Mouse (Mus musculus) olfactory bulb, adult 2 months (tissue): ENCODE measurements around the gene Ache. TPM values are rescaled to one million over a fixed set of nuclear protein-coding genes. Genes with fewer than 3 reads are reported as not detected.

Experiments used
- H3K27ac ChIP-seq: fragments of 200-500 bp; 2 replicates; pipeline ENCODE4 v1.5.1; 2012; ENCODE audit warnings: low read depth, low read length; ENCODE audit not compliant: insufficient read depth
- H3K4me1 ChIP-seq: fragments of 200-500 bp; 2 replicates; pipeline ENCODE4 v1.6.1; 2012; ENCODE audit warnings: low read length; ENCODE audit not compliant: control insufficient read depth, insufficient read depth
- H3K4me3 ChIP-seq: fragments of 200-500 bp; 2 replicates; pipeline ENCODE4 v1.5.1; 2012; ENCODE audit warnings: mild to moderate bottlenecking, low read depth, low read length, moderate library complexity; ENCODE audit not compliant: insufficient read depth
- CTCF ChIP-seq: fragments of 200-500 bp; IDR thresholded peaks from 2 replicates; pipeline ENCODE4 v1.5.1; 2012; ENCODE audit warnings: low read depth, mild to moderate bottlenecking, low read length, moderate library complexity; ENCODE audit not compliant: insufficient read depth
- POLR2A ChIP-seq: fragments of 200-500 bp; IDR thresholded peaks from 2 replicates; pipeline ENCODE4 v1.6.1; 2012; ENCODE audit warnings: mild to moderate bottlenecking, low read depth, low read length, moderate library complexity; ENCODE audit not compliant: insufficient read depth
- whole genome bisulfite sequencing: fragments of 180-500 bp; shearing (Covaris S2); methylation state at CpG from one replicate; pipeline ENCODE4 v1.1.7; 2018; 5-methylcytosine and 5-hydroxymethylcytosine counted together
- polyA plus RNA-seq: library from polyadenylated mRNA; stranded (reverse); fragments of >200 nt; gene quantifications from 2 replicates; pipeline ENCODE4 v1.2.4, GENCODE M21; 2012; ENCODE audit warnings: low replicate concordance; ENCODE audit not compliant: missing spikeins, insufficient read depth, insufficient read length

Gene Ache
- polyA plus RNA-seq, 1 experiment: not detected

DNA sequence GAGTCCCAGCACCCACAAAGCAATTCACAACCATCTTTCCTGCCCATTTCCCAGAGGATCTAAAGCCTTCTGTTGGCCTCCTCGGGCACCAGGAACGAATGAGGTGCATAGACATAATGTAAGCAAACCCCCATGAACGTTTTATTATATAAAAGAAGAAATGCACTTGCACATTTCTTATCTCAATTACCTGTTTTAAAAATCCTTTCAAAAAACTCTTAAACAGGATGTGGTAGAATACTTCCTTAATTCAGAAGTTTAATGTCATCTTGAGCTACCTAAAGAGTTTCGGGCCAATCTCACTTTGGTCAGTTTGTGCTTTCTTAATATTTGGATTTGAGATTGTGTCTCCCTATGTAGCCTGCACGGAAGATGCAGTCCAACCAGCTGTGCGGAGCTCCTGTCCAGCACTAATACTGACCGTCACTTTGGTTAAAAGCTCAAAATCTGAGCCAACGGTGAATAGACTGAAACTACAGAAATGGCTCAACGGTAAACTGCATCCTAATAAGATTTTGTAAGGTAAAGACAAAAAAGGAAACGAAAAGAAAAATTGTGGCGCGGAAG lies 19.2 kb downstream of the Ache start:
- Histone ChIP-seq H3K4me1 (no peaks in the 10 kb centered on the region), H3K27ac (peak overlapping the region; percentile 55), H3K4me3 (peak overlapping the region; percentile 91)
- WGBS: 10% methylated on average over 12 of the region's 12 CpGs
- TF ChIP-seq CTCF (no peak), POLR2A (no peak)

GRCm38 (mm10) chr5:137307071-137307912 lies 20.0 kb downstream of the Ache start, which contains the start of gene Srrt:
Srrt (minus strand) TSS chr5:137307674.
- TF ChIP-seq POLR2A: peak; percentile 43
- TF ChIP-seq CTCF: no peak
- Histone ChIP-seq H3K27ac (peak within 1 kb of the TSS; percentile 97), H3K4me3 (peak within 1 kb of the TSS; percentile 91), H3K4me1 (no peaks in the 10 kb centered on the region)
- WGBS: under 1% methylated on average over 72 of the region's 72 CpGs

DNA sequence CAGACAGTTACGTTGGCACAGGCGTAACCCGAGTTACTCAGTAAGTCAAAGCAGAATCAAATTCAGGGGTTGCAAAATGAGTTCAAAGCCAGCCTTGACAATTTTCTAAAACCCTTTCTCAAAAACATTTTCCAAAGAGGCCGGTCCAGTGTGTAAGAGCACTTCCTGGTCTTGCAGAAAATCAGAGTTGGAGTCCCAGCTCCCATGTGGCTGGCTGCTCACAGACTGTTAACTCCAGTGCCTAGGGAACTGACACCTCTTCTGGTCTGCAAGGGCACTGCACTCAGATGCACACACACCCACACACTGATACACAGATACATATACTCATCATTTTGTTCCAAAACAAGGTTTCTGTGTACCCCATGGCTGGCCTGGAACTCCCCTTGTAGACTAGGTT lies 21.0 kb downstream of the Ache start:
- Histone ChIP-seq H3K4me1 (no peaks in the 10 kb centered on the region), H3K4me3 (no peak overlapping the region), H3K27ac (0 out of 2 replicates have a peak overlapping the region, but pooled peaks have one; percentile 97)
- TF ChIP-seq POLR2A (no peak), CTCF (no peak)
- WGBS: 92% methylated on average over 4 of the region's 4 CpGs

DNA sequence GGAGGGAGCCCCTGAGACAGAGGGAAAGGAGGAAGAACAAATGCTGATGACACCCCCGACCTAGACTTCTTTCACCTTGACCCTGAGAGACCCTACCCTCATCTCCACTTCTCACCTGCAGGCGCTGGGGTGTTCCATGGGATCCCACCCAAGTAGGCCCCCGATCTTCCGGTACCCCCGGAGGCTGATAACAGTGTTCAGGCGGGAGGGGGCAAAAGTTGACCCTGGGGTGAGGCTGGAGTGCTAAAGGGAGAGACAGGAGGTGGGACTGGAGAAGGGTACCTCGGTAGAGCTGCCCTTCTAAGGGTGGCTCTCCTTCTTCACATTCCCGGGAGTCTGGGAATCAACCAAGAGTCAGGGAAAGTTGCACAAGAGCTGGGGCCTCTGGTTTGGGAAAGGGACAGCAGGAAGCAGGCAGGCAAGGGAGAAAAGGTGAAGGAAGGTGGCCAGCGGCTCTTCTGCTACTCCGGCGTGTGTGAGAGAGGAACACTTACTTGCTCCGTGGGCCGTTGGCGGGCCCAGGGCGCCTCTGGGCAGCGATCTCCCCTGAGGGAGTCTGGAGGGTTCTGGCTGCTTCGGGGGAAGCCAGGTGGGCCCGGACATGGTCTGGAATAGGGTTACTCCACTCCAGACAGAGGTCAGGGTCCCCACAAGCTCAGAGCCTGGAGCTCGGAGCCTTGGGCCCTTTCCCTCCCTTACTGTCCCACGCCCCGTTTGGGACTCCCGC lies 26.3 kb downstream of the Ache start:
- 10% methylated on average over 22 of the region's 22 CpGs for WGBS
- TF ChIP-seq CTCF (no peak), POLR2A (no peak)
- Histone ChIP-seq H3K4me3 (peak overlapping the region; percentile 44), H3K4me1 (peaks cover 16% of the 10 kb centered on the region), H3K27ac (peak overlapping the region; percentile 40; the same call in 1 of the 2 replicates)

DNA sequence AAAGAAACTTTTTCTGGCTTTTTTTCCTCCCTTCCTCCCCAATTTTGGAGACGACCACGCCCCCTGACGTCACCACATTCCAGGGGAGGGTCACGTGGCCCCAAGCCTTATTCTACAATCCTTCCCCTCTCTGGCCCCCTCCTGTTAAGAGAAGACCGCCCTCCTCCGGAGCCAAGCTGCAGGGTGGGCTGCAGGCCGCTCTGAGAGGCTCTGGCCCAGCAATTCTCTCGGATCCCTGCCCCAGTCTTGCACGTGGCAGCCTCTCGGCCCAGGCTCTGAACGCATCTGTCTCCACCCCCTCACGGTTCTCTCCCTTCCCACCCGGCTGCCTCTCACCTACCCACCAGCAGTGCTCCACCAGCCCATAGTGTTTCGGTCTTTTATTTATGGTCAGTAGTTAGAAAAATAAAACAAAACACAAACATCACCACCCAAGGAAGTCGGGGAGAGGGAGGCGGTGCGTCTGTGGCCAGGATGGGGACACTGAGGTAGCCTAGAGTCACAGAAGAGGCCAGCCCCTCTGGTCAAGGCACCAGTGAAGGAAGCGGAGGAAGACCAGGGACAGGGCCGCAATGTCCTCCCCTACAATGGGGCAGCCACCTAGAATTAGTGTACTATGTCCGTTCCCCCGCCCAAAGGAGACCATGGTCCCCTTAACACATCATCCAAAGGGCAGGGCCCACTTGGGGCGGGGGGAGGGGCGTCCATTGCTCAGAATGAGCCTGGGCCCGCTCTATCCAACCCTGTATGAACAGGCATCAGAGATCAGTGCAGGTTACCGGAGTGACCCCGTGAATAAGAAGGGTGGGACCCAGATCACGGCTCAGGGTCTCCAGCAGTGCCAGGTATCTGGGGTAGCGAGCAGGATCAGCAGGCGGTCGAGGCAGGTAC lies 27.1 kb downstream of the Ache start, which contains the start of gene Trip6:
TSS of gene Trip6 (minus strand) at position 212 of the 891 bp plus-strand sequence.
- no peak for TF ChIP-seq POLR2A
- no peak for TF ChIP-seq CTCF
- WGBS: 30% methylated on average over 30 of the region's 30 CpGs
- Histone ChIP-seq H3K27ac (peak within 1 kb of the TSS; percentile 40; the same call in 1 of the 2 replicates), H3K4me3 (peak within 1 kb of the TSS; percentile 44), H3K4me1 (peaks cover 16% of the 10 kb centered on the region)

DNA sequence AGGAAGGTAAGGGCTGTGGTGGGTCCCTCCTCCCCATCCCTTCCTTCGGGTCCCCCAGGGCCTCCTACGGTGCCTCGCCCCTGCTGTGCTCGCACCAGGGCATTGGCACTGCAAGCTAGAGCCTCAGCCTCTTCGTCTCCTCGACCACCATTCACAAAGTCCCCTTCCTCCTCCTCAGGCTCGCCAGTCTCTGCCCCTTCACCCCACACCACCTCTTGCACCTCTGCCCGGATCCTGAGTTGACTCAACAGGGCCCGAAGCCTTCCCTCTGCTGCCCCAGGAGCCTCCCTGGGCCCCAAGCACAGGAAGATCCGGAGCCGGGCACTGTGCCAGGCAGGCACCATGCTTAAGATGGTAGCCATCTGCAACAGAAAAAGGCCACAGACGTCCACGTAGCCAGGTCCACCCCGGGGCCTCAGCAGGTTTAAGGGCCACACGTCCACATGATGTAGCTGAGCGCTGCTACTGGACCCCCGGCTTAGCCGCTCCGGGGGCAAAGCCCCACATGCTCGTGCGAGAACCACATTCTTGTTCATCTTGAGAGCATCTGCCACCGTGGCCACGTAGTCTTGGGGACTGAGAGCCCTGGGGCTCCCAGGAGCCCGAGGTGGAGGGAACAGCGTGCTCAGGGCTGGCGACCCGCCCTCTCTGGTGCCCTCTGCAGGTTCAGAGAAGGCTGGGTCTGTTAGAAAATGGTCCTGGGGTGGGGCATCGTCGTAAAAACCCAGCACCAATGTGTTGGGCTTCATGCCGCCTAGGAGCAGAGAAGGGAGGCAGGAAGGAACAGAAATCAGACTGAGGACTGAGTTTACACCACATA lies 28.0 kb downstream of the Ache start:
- 59% methylated on average over 30 of the region's 30 CpGs for WGBS

GRCm38 (mm10) chr5:137317361-137317760 lies 30.0 kb downstream of the Ache start:
- TF ChIP-seq CTCF (no peak), POLR2A (no peak)
- Histone ChIP-seq H3K4me3 (no peak overlapping the region), H3K4me1 (peaks cover 16% of the 10 kb centered on the region), H3K27ac (no peak overlapping the region)
- 91% methylated on average over 8 of the region's 8 CpGs for WGBS

More for the DNA sequence above, 28.0 kb downstream of the Ache start:
- TF ChIP-seq POLR2A: no peak
- no peak for TF ChIP-seq CTCF
- H3K27ac ChIP-seq: no peak overlapping the region
- H3K4me3 ChIP-seq: no peak overlapping the region
- H3K4me1 ChIP-seq: peaks cover 16% of the 10 kb centered on the region
